Mouse (Mus musculus): ENCODE results near the gene Tex2. TPM values are rescaled to one million over a fixed set of nuclear protein-coding genes. Genes with fewer than 3 reads are reported as not detected.
A peak's percentile ranks its signal among the peaks of the same experiment; 100 is the strongest.

The Tex2 gene
- polyA plus RNA-seq, 1 experiment, result not detected

- 76% methylated on average over 10 of the region's 10 CpGs for WGBS
- peaks cover 11% of the 10 kb centered on the region for H3K4me1 ChIP-seq (ENCODE audit: control insufficient read depth, insufficient read depth, low read length)
- H3K27ac ChIP-seq (ENCODE audit: insufficient read depth, low read depth, low read length), result no peak overlapping the region
- no peak overlapping the region for H3K4me3 ChIP-seq (ENCODE audit: insufficient read depth, low read depth, low read length)
- TF ChIP-seq CTCF (IDR thresholded peaks at IDR 0.05; ENCODE audit: insufficient read depth, low read depth, low read length), result no peak
- TF ChIP-seq POLR2A (IDR thresholded peaks at IDR 0.05; ENCODE audit: insufficient read depth, low read depth, low read length), result no peak
Measured at GRCm38 (mm10) chr11:106490057-106490456, 123.2 kb downstream of the Tex2 start.

GRCm38 (mm10) chr11:106489036-106489693 lies 124.1 kb downstream of the Tex2 start:
- H3K27ac ChIP-seq (ENCODE audit: insufficient read depth, low read depth, low read length), result no peak overlapping the region
- WGBS, result 64% methylated on average over 7 of the region's 7 CpGs
- TF ChIP-seq POLR2A (IDR thresholded peaks at IDR 0.05; ENCODE audit: insufficient read depth, low read depth, low read length), result no peak
- no peak for TF ChIP-seq CTCF (IDR thresholded peaks at IDR 0.05; ENCODE audit: insufficient read depth, low read depth, low read length)

GRCm38 (mm10) chr11:106488126-106488561 lies 125.1 kb downstream of the Tex2 start:
- H3K27ac ChIP-seq (ENCODE audit: insufficient read depth, low read depth, low read length), result no peak overlapping the region; the same call in 1 of the 2 replicates
- WGBS, result 20% methylated on average over 17 of the region's 17 CpGs
- peak overlapping the region; percentile 73 for H3K4me3 ChIP-seq (ENCODE audit: insufficient read depth, low read depth, low read length)
- H3K4me1 ChIP-seq (ENCODE audit: control insufficient read depth, insufficient read depth, low read length), result peaks cover 11% of the 10 kb centered on the region
- no peak for TF ChIP-seq POLR2A (IDR thresholded peaks at IDR 0.05; ENCODE audit: insufficient read depth, low read depth, low read length)
- TF ChIP-seq CTCF (IDR thresholded peaks at IDR 0.05; ENCODE audit: insufficient read depth, low read depth, low read length), result no peak

More at GRCm38 (mm10) chr11:106489036-106489693, 124.1 kb downstream of the Tex2 start:
- H3K4me1 ChIP-seq (ENCODE audit: control insufficient read depth, insufficient read depth, low read length), result peaks cover 11% of the 10 kb centered on the region
- no peak overlapping the region for H3K4me3 ChIP-seq (ENCODE audit: insufficient read depth, low read depth, low read length)

- Histone ChIP-seq H3K4me3 (ENCODE audit: insufficient read depth, low read depth, low read length) (peak within 1 kb of the TSS; percentile 73), H3K4me1 (ENCODE audit: control insufficient read depth, insufficient read depth, low read length) (peaks cover 11% of the 10 kb centered on the region), H3K27ac (ENCODE audit: insufficient read depth, low read depth, low read length) (peak within 1 kb of the TSS; percentile 32; the same call in 1 of the 2 replicates)
- TF ChIP-seq POLR2A (IDR thresholded peaks at IDR 0.05; ENCODE audit: insufficient read depth, low read depth, low read length) (peak; percentile 83), CTCF (IDR thresholded peaks at IDR 0.05; ENCODE audit: insufficient read depth, low read depth, low read length) (no peak)
- WGBS, result under 1% methylated on average over 28 of the region's 28 CpGs
Measured at GRCm38 (mm10) chr11:106487733-106488115, 125.5 kb downstream of the Tex2 start, which contains the start of gene Ern1. TSS of gene Ern1 (minus strand) at chr11:106487852.

GRCm38 (mm10) chr11:106486866-106487732 lies 126.1 kb downstream of the Tex2 start:
- TF ChIP-seq CTCF (IDR thresholded peaks at IDR 0.05; ENCODE audit: insufficient read depth, low read depth, low read length), result no peak
- TF ChIP-seq POLR2A (IDR thresholded peaks at IDR 0.05; ENCODE audit: insufficient read depth, low read depth, low read length), result no peak
- under 1% methylated on average over 86 of the region's 86 CpGs for WGBS
- Histone ChIP-seq H3K4me3 (ENCODE audit: insufficient read depth, low read depth, low read length) (peak overlapping the region; percentile 73), H3K4me1 (ENCODE audit: control insufficient read depth, insufficient read depth, low read length) (peaks cover 11% of the 10 kb centered on the region), H3K27ac (ENCODE audit: insufficient read depth, low read depth, low read length) (peak overlapping the region; percentile 32; the same call in 1 of the 2 replicates)

- Histone ChIP-seq H3K4me3 (ENCODE audit: insufficient read depth, low read depth, low read length) (no peak overlapping the region), H3K27ac (ENCODE audit: insufficient read depth, low read depth, low read length) (no peak overlapping the region), H3K4me1 (ENCODE audit: control insufficient read depth, insufficient read depth, low read length) (peaks cover 11% of the 10 kb centered on the region)
- 43% methylated on average over 16 of the region's 16 CpGs for WGBS
- TF ChIP-seq POLR2A (IDR thresholded peaks at IDR 0.05; ENCODE audit: insufficient read depth, low read depth, low read length) (no peak), CTCF (IDR thresholded peaks at IDR 0.05; ENCODE audit: insufficient read depth, low read depth, low read length) (no peak)
Measured at GRCm38 (mm10) chr11:106486042-106486865, 127.0 kb downstream of the Tex2 start.

GRCm38 (mm10) chr11:106485611-106486010 lies 127.6 kb downstream of the Tex2 start:
- H3K27ac ChIP-seq (ENCODE audit: insufficient read depth, low read depth, low read length), result no peak overlapping the region
- peaks cover 11% of the 10 kb centered on the region for H3K4me1 ChIP-seq (ENCODE audit: control insufficient read depth, insufficient read depth, low read length)
- TF ChIP-seq POLR2A (IDR thresholded peaks at IDR 0.05; ENCODE audit: insufficient read depth, low read depth, low read length), result no peak
- 79% methylated on average over 4 of the region's 4 CpGs for WGBS
- H3K4me3 ChIP-seq (ENCODE audit: insufficient read depth, low read depth, low read length), result no peak overlapping the region

- TF ChIP-seq POLR2A (IDR thresholded peaks at IDR 0.05; ENCODE audit: insufficient read depth, low read depth, low read length) (no peak), CTCF (IDR thresholded peaks at IDR 0.05; ENCODE audit: insufficient read depth, low read depth, low read length) (no peak)
- Histone ChIP-seq H3K27ac (ENCODE audit: insufficient read depth, low read depth, low read length) (no peak overlapping the region), H3K4me3 (ENCODE audit: insufficient read depth, low read depth, low read length) (no peak overlapping the region), H3K4me1 (ENCODE audit: control insufficient read depth, insufficient read depth, low read length) (peaks cover 16% of the 10 kb centered on the region)
- WGBS, result 87% methylated on average over 4 of the region's 4 CpGs
Measured at GRCm38 (mm10) chr11:106484875-106485274, 128.3 kb downstream of the Tex2 start.

Measured in olfactory bulb, adult 2 months (tissue).